Mouse (Mus musculus): ENCODE results near the gene Eif2b3.

Gene Eif2b3

GRCm38 (mm10) chr4:117014901-117015415 lies 4.2 kb upstream of the Eif2b3 start:
- DNase-seq (ENCODE audit: low read depth, low spot score), result no peak

GRCm38 (mm10) chr4:117017738-117018137 lies 1.5 kb upstream of the Eif2b3 start:
- no peak for DNase-seq (ENCODE audit: low read depth, low spot score)

GRCm38 (mm10) chr4:117018327-117018726 lies 875 bp upstream of the Eif2b3 start:
- DNase-seq (ENCODE audit: low read depth, low spot score), result no peak

DNA sequence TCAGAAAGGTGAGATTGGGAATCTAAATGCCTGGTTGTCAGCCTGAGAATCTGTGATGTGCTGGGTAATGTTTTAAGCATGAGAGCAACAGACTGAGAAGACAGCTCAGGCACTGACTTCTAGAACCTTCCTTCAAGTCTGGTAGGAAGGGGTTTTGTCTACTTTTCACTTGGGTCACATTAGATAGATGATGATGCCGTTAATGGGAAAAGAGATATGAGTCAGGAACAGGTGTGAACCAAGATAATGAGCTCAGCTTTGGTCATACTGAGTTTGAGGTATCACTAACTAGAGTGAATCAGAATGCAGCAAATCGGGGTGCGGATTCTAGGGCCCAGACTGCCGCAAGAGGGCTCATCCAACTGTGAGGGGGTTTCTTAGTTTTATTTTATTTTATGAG lies 4.3 kb downstream of the Eif2b3 start:
- no peak for DNase-seq (ENCODE audit: low read depth, low spot score)

DNA sequence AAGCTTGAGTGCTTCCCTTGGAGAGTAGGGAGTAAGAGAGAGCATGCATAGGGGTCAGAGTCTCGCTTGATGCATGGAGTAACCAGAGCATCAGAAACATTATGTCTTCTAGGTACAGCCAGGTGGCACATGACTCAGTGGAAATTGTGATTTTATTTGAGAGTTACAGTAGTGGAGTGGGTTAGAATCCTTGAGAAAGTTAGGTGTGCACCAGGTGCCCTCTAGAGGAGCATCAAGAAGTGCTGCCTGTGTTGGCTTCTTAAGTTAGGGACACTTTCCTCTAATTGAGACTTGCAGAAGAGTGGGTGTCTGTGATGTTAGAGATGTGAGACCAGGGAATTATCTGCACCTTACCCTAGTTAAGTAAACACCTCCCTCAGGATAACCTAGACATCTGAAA lies 11.9 kb downstream of the Eif2b3 start:
- peak; percentile 53 for DNase-seq (ENCODE audit: low read depth, low spot score)

DNA sequence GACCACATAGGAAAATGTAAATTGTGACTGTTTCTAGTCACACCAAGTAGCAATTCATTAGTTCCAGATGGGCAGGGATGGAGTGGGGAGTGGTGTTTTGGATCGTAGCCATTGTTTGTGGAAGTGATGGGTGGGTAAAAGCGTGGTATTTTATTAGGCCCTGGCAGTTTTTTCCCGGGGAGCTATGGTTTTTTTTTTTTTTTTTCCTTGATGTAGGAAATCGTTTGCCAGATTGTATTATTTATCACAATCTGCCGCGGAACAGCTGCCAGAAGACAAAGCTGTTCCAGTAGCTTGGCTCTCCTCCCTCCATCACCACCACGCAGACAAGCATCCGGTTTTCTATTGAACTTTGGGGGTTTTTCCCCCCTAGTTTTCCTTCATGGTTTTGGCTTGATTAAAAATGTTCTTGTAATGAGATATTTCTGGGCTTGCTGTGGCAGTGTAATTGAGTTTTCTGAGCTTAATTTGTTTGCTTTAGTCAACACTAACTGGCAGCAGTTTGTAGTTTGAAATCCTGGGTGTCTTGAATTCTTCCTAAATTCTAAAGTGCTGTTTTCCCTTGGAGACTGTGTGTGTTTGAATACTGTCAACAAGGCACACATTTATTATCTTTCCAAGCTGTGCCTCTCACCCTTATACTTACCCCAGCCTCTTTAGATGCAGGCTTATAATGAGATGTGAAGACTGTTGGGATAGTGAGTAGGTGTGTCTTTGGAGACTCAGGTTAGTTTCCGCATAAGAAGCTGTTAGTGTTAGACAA lies 20.9 kb downstream of the Eif2b3 start:
- peak; percentile 83 for DNase-seq (ENCODE audit: low read depth, low spot score)

- DNase-seq (ENCODE audit: low read depth, low spot score), result peak; percentile 39
These were observed 21.6 kb downstream of the Eif2b3 start for GRCm38 (mm10) chr4:117040791-117041190.

GRCm38 (mm10) chr4:117041283-117041721 lies 22.1 kb downstream of the Eif2b3 start:
- peak; percentile 65 for DNase-seq (ENCODE audit: low read depth, low spot score)

GRCm38 (mm10) chr4:117048836-117049235 lies 29.6 kb downstream of the Eif2b3 start:
- peak; percentile 43 for DNase-seq (ENCODE audit: low read depth, low spot score)

DNA sequence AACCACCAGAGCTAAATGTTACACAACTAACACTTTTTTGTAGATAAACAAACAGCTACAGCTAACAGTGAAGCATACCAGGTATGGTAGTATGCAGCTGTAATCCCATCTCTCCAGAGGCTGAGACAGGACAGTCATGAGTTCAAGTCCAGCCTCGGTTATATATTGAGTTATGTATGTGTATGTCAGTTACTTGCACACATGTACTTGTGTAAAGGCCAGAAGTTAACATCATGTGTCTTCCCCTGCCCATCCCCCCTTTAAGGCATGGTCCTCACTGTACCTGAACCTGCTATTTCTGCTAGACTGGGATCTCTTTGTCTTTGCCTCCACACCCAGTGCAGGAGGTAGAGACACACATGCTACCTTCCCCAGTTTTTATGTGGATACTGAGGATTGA lies 30.3 kb downstream of the Eif2b3 start:
- no peak for DNase-seq (ENCODE audit: low read depth, low spot score)

GRCm38 (mm10) chr4:117052626-117053025 lies 33.4 kb downstream of the Eif2b3 start:
- DNase-seq (ENCODE audit: low read depth, low spot score), result no peak

DNA sequence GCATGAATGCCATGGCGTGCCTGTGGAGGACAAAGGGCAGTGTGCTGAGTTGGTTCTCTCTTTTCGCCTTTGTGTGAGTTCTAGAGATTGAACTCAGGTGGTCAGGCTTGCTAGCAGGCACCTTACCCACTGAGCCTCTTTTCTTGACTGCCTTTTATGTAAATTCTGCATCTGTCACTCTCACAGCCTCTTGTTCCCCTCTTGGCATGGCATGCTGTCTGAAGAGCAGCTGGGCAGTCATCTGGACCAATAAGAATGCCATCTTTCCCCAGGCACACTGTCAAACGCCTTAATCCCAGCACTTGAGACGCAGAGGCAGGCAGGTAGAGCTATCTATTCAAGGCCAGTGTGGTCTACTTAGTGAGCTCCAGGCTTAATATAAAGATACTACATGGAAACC lies 34.8 kb downstream of the Eif2b3 start:
- DNase-seq (ENCODE audit: low read depth, low spot score), result no peak

GRCm38 (mm10) chr4:117056102-117056501 lies 36.9 kb downstream of the Eif2b3 start:
- no peak for DNase-seq (ENCODE audit: low read depth, low spot score)

DNA sequence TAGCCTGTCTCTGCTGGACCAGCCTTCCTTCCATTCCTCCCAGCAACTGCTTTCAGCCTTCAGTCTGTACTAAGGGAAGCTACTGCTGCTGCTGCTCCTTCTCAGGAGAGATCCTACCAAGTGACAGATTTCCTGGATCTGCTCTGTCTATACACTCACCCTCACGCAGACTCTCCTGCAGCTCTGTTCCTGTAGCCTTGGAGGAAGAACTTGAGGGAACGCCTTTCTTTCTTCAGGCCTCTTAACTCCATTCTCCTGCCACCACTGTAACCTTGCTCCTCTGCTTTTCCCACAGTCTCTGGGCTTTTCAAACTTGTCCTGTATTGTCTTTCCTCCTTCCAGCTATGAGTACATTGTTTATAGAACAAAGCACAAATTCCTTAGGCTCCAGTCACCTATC lies 37.3 kb downstream of the Eif2b3 start:
- no peak for DNase-seq (ENCODE audit: low read depth, low spot score)

- no peak for DNase-seq (ENCODE audit: low read depth, low spot score)
These were observed 39.3 kb downstream of the Eif2b3 start for GRCm38 (mm10) chr4:117058512-117058911.

DNA sequence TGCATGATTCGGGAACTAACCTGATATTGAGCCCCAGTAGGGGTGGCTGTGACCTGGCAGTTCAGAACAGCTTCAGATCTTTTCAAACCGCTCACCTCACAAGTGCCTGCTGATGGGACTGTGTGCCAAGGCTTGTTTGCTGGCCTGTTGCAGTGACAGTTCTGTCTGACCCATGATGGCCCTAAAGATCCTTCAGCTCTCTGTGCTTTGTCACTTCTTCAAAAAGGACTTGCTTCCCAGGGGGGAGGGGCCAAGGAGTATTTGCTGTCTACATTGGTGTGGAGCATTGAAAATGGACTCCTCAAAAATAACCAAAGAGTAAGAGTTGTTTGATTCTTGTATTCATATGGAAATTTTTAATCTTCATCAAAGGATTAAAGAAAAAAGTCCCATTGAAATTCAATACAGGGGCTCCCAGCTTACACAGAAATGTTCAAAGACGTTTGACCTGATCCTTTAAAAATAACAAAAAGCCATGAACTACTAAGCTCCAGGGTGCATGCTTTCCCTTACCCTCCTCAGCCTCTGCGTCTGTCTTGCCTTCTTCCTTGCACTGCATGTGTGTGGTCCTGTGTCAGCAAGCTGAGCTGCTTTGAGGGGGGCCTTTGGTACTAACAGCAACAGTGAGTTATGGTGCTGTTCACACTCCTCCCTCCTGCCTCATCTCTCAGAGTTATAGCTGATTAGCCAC lies 43.6 kb downstream of the Eif2b3 start:
- no peak for DNase-seq (ENCODE audit: low read depth, low spot score)

GRCm38 (mm10) chr4:117068035-117068434 lies 48.8 kb downstream of the Eif2b3 start:
- DNase-seq (ENCODE audit: low read depth, low spot score), result no peak

GRCm38 (mm10) chr4:117069647-117070046 lies 50.4 kb downstream of the Eif2b3 start:
- DNase-seq (ENCODE audit: low read depth, low spot score), result no peak

DNA sequence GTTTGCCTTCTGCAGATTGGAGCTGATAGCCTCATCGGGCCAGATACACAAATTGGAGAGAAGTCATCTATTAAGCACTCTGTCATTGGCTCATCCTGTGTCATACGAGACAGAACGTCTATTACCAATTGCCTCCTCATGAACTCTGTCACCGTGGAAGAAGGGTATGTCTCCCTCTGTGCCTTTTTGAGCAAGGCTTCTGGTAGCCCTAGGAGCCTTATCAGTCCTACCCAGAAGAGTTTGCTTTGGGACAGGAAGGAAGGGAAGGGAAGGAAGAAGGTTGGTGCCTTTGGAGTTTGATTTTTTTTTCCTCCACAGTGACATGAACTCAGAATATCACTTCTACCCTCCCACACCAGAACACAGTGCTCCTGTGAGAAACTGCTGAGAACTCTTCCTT lies 51.4 kb downstream of the Eif2b3 start:
- DNase-seq (ENCODE audit: low read depth, low spot score), result no peak

GRCm38 (mm10) chr4:117071183-117071582 lies 52.0 kb downstream of the Eif2b3 start:
- no peak for DNase-seq (ENCODE audit: low read depth, low spot score)

- no peak for DNase-seq (ENCODE audit: low read depth, low spot score)
These were observed 68.9 kb downstream of the Eif2b3 start for GRCm38 (mm10) chr4:117087948-117088640.

- DNase-seq (ENCODE audit: low read depth, low spot score), result no peak
These were observed 71.4 kb downstream of the Eif2b3 start for GRCm38 (mm10) chr4:117090586-117090985.

Measured in brain, adult 2 months (tissue).